Mouse (Mus musculus) bone marrow, adult 2 months (tissue): ENCODE results near the gene Scrt2. TPM values are rescaled to one million over a fixed set of nuclear protein-coding genes. Genes with fewer than 3 reads are reported as not detected.

Source experiments
- H3K27ac ChIP-seq: fragments of 200-500 bp; 2 replicates; pipeline ENCODE4 v1.5.1; 2012; ENCODE audit warnings: low read depth, mild to moderate bottlenecking, control low read depth, inconsistent platforms, low read length; ENCODE audit not compliant: control insufficient read depth, poor library complexity, insufficient read depth
- H3K4me1 ChIP-seq: fragments of 200-500 bp; 2 replicates; pipeline ENCODE4 v1.6.1; 2011; ENCODE audit warnings: low read length; ENCODE audit not compliant: control insufficient read depth, insufficient read depth
- H3K4me3 ChIP-seq: fragments of 200-500 bp; replicated peaks from 2 replicates; pipeline ENCODE3; 2011; ENCODE audit warnings: mild to moderate bottlenecking, low read depth, low read length, control low read depth; ENCODE audit not compliant: control insufficient read depth
- CTCF ChIP-seq: fragments of 200-500 bp; IDR thresholded peaks from 2 replicates; pipeline ENCODE4 v1.5.1; 2011; ENCODE audit warnings: low read length, control low read depth; ENCODE audit not compliant: control insufficient read depth, insufficient read depth
- POLR2A ChIP-seq: fragments of 200-500 bp; IDR thresholded peaks from 2 replicates; pipeline ENCODE4 v1.6.1; 2011; ENCODE audit warnings: low read depth, mild to moderate bottlenecking, control low read depth, low read length, borderline replicate concordance; ENCODE audit not compliant: control insufficient read depth
- WGBS: fragments of 180-500 bp; shearing (Covaris S2); methylation state at CpG from one replicate; pipeline ENCODE4 v1.1.7; 2018; 5-methylcytosine and 5-hydroxymethylcytosine counted together
- polyA plus RNA-seq: library from polyadenylated mRNA; stranded (reverse); fragments of >200 nt; gene quantifications from 2 replicates; pipeline ENCODE4 v1.2.4, GENCODE M21; 2011; ENCODE audit warnings: low replicate concordance; ENCODE audit not compliant: missing spikeins, insufficient read depth, insufficient read length

Scrt2 gene
- polyA plus RNA-seq, 1 experiment, result not detected

DNA sequence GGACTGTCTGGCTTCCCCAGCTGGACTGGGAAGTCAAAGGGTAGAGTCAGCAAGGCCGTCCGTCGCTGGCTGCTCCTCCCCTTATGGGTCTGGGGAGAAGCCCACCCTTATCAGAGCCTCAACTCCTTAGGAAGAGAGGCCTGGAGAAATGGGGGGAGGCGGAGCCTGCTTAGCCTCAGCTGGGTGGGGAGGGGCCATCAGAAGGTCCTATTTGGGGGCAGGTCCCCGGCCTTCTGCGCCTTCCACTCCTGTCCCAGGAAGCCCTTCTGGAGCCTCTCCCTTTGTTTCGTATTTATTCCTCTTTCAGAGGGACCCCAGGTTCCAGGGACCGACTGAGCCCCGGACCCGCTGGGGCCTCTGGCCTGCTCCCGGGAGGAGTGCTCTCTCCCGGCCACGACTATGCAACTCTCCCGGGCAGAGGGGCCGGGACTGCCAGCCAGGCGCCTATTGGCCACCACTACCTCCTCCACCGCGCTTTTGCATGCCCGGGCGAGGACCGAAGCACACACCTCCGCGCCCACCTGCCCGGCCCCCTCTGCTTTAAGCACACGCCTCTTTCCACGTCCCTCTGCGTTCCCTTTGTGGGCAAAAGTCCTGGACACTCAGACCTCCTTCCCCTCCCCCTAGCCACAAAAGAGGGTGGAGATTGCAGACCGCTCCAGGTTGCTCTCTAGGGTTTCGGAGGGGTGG is 13.7 kb downstream of the Scrt2 start:
- TF ChIP-seq CTCF (no peak), POLR2A (no peak)
- 16% methylated on average over 29 of the region's 29 CpGs for WGBS

GRCm38 (mm10) chr2:152096922-152097321 is 15.6 kb downstream of the Scrt2 start:
- Histone ChIP-seq H3K27ac (no peak overlapping the region), H3K4me3 (no peak overlapping the region), H3K4me1 (peaks cover 2% of the 10 kb centered on the region; the same call in 1 of the 2 replicates)
- TF ChIP-seq CTCF (no peak), POLR2A (no peak)
- WGBS, result 72% methylated on average over 2 of the region's 2 CpGs

More for the DNA sequence above, 13.7 kb downstream of the Scrt2 start:
- Histone ChIP-seq H3K27ac (no peak overlapping the region), H3K4me1 (peaks cover 2% of the 10 kb centered on the region; the same call in 1 of the 2 replicates), H3K4me3 (no peak overlapping the region)

DNA sequence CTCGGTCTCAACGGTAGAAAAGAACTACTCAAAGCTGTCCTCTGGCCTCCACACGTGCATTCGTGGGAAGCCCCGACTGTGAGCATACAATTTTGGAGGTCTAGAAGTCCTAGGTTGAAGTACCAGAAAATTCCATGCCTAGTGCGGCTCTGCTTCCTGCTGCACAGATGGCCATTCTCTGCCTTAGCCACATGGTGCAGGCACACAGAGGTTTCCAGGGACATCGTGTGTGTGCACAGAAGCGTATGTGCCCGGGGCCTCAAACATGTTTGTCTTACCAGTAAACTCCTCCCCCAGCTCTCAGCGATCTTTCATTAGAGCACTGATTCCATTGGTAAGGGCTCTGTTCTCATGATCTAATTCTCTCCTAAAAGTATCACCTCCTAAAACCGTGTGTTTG is 16.6 kb downstream of the Scrt2 start:
- TF ChIP-seq CTCF, result no peak
- TF ChIP-seq POLR2A, result no peak
- Histone ChIP-seq H3K4me1 (peaks cover 2% of the 10 kb centered on the region; the same call in 1 of the 2 replicates), H3K4me3 (no peak overlapping the region), H3K27ac (no peak overlapping the region)
- 79% methylated on average over 11 of the region's 11 CpGs for WGBS

DNA sequence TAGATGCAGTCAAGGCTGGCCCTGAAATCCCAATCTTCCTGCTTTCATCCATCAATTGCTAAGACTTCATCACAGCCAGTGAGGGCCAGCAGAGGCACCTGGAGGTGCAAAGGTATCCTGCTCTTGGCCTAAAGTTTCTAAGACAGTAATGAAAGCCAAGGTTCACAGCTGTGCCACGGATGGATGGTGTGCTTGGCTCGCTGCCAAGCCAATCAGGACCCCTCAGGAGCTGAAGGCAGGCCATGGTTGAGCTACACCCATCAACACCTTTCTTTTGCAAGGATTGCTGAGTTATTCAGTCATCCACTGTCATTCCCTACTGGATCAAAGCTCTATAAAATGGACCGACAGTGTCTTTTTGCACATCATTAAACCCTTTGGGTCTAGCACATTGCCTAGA is 18.2 kb downstream of the Scrt2 start:
- no peak for TF ChIP-seq POLR2A
- no peak for TF ChIP-seq CTCF
- Histone ChIP-seq H3K4me3 (no peak overlapping the region), H3K4me1 (no peaks in the 10 kb centered on the region), H3K27ac (no peak overlapping the region)
- WGBS, result 75% methylated on average over 3 of the region's 3 CpGs

DNA sequence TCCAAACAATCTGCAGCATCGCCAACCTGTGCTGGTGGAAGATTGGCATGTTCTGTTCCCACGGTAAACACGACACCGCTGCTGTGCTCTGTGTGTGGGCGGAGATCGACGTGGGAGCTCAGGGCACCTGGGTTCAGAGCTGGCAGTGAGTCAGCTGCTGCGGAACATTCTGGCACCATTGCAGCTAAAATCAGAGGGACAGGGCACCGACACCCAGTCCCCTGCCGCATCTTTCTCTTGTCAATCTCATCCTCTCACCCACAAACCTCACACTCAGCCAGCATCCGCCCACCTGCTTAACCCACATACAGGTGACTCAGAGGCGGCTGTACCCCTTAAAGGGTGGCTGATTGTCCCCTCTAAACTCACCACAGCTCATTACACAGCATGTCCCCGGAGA is 20.4 kb downstream of the Scrt2 start:
- H3K4me3 ChIP-seq, result no peak overlapping the region
- H3K27ac ChIP-seq, result no peak overlapping the region
- TF ChIP-seq POLR2A, result no peak
- no peaks in the 10 kb centered on the region for H3K4me1 ChIP-seq
- 59% methylated on average over 13 of the region's 13 CpGs for WGBS

- Histone ChIP-seq H3K4me1 (no peaks in the 10 kb centered on the region), H3K27ac (no peak overlapping the region), H3K4me3 (no peak overlapping the region)
- no peak for TF ChIP-seq CTCF
- TF ChIP-seq POLR2A, result no peak
- WGBS, result 63% methylated on average over 6 of the region's 6 CpGs
Observed at GRCm38 (mm10) chr2:152102369-152102768, 21.0 kb downstream of the Scrt2 start.

- TF ChIP-seq CTCF, result no peak
- no peak for TF ChIP-seq POLR2A
- Histone ChIP-seq H3K27ac (peak overlapping the region; percentile 86), H3K4me1 (no peaks in the 10 kb centered on the region), H3K4me3 (peak overlapping the region; percentile 76)
- 6% methylated on average over 17 of the region's 17 CpGs for WGBS
Observed at GRCm38 (mm10) chr2:152104711-152105317, 23.5 kb downstream of the Scrt2 start.

GRCm38 (mm10) chr2:152105318-152106224 is 24.2 kb downstream of the Scrt2 start, which contains the start of gene Srxn1:
Gene Srxn1, plus strand, starts transcription at chr2:152105516.
- H3K27ac ChIP-seq, result peak within 1 kb of the TSS; percentile 86
- peak within 1 kb of the TSS; percentile 76 for H3K4me3 ChIP-seq
- WGBS, result 1% methylated on average over 82 of the region's 84 CpGs
- TF ChIP-seq POLR2A (peak; percentile 79; the same call in 1 of the 2 replicates), CTCF (no peak)
- H3K4me1 ChIP-seq, result no peaks in the 10 kb centered on the region
